ENCODE assay signal across 7 mouse cellular contexts in genomic region chr2:38822995-38823394, GRCm38 (mm10).
A peak's percentile ranks its signal among the peaks of the same experiment; 100 is the strongest.
DNase-seq lines count a peak whose midpoint lies in the region; ATAC-seq lines count a peak whose summit lies in the region.

No protein-coding gene starts in this region.

- peak overlapping the region; percentile 52 for H3K4me2 ChIP-seq in hindbrain, embryonic 12.5 days (replicated peaks)

- intact Hi-C loops in left cerebral cortex, postnatal 10 days (cut with DNase I) = no loop called here

- H3K4me3 ChIP-seq in hindbrain, embryonic 12.5 days = peak overlapping the region; percentile 50
- peak overlapping the region; percentile 92 for H3K4me3 ChIP-seq in megakaryocyte, embryonic 14.5 days (replicated peaks)

- H3K9ac ChIP-seq in hindbrain, embryonic 12.5 days = peak overlapping the region; percentile 64

- no peaks in the 10 kb centered on the region for H3K27me3 ChIP-seq in hindbrain, embryonic 12.5 days
- H3K27me3 ChIP-seq in megakaryocyte, embryonic 14.5 days (replicated peaks) = no peaks in the 10 kb centered on the region

- H3K27ac ChIP-seq in hindbrain, embryonic 12.5 days = peak overlapping the region; percentile 96

- 5% methylated on average over 6 of the region's 6 CpGs for WGBS in hindbrain, embryonic 12.5 days

- H3K9me3 ChIP-seq in hindbrain, embryonic 12.5 days (replicated peaks) = no peaks in the 10 kb centered on the region
- H3K9me3 ChIP-seq in megakaryocyte, embryonic 14.5 days = no peaks in the 10 kb centered on the region

- H3K4me1 ChIP-seq in hindbrain, embryonic 12.5 days = peaks cover 11% of the 10 kb centered on the region
- peaks cover 22% of the 10 kb centered on the region for H3K4me1 ChIP-seq in megakaryocyte, embryonic 14.5 days

- peak; percentile 42 for DNase-seq in adipocyte (ENCODE audit: low spot score)
- DNase-seq in cerebellum, adult 9-10 months = peak; percentile 28
- peak; percentile 17 to 39 for DNase-seq in frontal cortex, postnatal 14 days (ENCODE audit: low spot score in 2 of 2)
- DNase-seq in left cerebral cortex, postnatal 10 days (ENCODE audit: extremely low spot score in 1 of 2, low spot score in 2 of 2) = peak; percentile 6 to 56
- DNase-seq in right cerebral cortex, adult 2 months (ENCODE audit: low spot score in 2 of 2) = peak; percentile 8 to 12

- peak; percentile 88 for ATAC-seq in hindbrain, embryonic 12.5 days (ENCODE audit: low FRiP score)

- H3K36me3 ChIP-seq in hindbrain, embryonic 12.5 days = no peaks in the 10 kb centered on the region
- no peaks in the 10 kb centered on the region for H3K36me3 ChIP-seq in megakaryocyte, embryonic 14.5 days (replicated peaks; ENCODE audit: low read length)

Comparison
In these comparisons a context has a peak if more than half of its experiments do, and no peak if none do; other contexts are left out.
1. Peak in every context shown above with its lines: DNase-seq, ATAC-seq, H3K4me3 ChIP-seq and H3K27ac ChIP-seq.